Mouse (Mus musculus): ENCODE data around the gene H2afz. TPM values are rescaled to one million over a fixed set of nuclear protein-coding genes. Genes with fewer than 3 reads are reported as not detected.

Gene H2afz
- polyA plus RNA-seq (2012; rRNA removed): 2,509 and 3,151 TPM in 2 replicates

DNA sequence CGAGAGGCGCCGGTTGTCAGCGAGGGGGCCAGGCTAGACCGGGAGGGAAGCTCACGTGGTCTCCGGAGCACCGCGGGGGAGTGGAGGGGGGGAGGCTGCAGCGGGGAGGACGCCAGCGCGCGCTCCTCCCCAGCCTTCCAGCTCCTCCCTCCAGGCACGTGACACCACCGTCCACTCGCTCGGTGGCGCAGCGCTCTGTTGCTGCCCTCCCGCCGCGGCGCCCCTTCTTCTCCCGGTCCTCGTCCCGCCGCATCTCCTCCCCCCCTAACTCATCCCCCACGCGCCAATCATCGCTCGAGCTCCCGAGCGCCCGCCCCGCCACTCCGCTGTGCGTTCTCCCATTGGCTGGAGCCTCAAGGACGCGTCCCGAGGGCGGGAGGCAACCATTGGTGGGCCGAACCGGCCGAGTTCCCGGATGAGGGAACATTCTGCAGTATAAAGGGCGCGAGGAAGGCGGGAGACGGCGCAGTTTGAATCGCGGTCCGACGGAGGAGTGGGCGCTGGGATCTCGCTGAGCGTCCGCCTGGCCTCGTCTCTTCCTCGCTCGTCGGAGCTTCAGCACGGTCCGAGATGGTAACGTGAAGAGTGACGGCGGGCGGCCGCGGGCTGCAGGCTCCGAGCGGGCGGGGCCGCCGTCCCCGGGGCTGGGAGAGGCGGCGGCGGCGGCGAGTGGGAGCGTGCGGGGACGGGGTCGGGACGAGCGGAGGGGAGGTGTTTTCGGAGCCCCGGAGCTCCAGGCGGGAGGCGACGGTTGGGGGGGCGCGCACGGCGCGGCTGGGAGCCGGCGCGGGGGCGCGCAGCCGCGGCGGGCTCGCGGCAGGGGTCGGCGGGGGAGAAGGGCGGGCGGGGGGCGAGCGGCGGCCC, at the start of gene H2afz:
TSS of gene H2afz (plus strand) at position 364 of the 864 bp plus-strand sequence.
- TF ChIP-seq CTCF (IDR thresholded peaks at IDR 0.05; ENCODE audit: borderline replicate concordance, control insufficient read depth, extremely low read depth, insufficient read depth, low read length, poor library complexity) (peak; percentile 17; the same call in 1 of the 2 replicates), POLR2A (IDR thresholded peaks at IDR 0.05; ENCODE audit: control insufficient read depth, extremely low read depth, insufficient read depth, low read length, poor library complexity) (peak; percentile 91)
- Histone ChIP-seq H3K4me3 (ENCODE audit: control insufficient read depth, insufficient read depth, low read length) (peak within 1 kb of the TSS; percentile 98), H3K36me3 (ENCODE audit: control insufficient read depth, insufficient read depth, low read length) (no peaks in the 10 kb centered on the region), H3K27ac (ENCODE audit: control insufficient read depth, insufficient read depth, low read length) (peak within 1 kb of the TSS; percentile 67), H3K27me3 (ENCODE audit: control insufficient read depth, insufficient read depth, low read length) (no peaks in the 10 kb centered on the region), H3K4me1 (replicated peaks; ENCODE audit: control insufficient read depth, insufficient read depth, low read length) (peaks cover 4% of the 10 kb centered on the region; the same call in 1 of the 2 replicates)
- WGBS: 3% methylated on average over 100 of the region's 115 CpGs
- peak; percentile 99 for DNase-seq

DNA sequence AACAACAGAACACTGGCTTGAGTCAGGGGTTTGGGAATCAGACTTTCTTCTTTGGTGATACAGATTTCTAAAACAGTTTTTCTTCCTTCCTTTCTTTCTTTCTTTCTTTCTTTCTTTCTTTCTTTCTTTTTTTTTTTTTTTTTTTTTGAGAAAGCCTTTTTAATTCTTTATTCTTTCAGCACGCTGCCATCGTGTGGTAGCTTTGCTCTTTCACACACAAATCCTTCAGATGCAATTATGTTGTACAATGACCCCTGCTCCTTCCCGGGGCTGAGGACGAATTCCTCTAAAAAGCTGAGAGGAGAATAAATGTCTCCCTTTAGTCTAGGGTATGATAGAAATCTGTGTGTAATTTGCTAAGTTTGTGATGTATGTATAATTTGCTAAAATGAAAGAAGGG, 45.6 kb upstream of the H2afz start:
- whole genome bisulfite sequencing: 68% methylated on average over 4 of the region's 4 CpGs
- H3K27ac ChIP-seq (ENCODE audit: control insufficient read depth, insufficient read depth, low read length): no peak overlapping the region
- no peaks in the 10 kb centered on the region for H3K4me1 ChIP-seq (replicated peaks; ENCODE audit: control insufficient read depth, insufficient read depth, low read length)
- H3K36me3 ChIP-seq (ENCODE audit: control insufficient read depth, insufficient read depth, low read length): no peaks in the 10 kb centered on the region
- no peaks in the 10 kb centered on the region for H3K27me3 ChIP-seq (ENCODE audit: control insufficient read depth, insufficient read depth, low read length)
- H3K4me3 ChIP-seq (ENCODE audit: control insufficient read depth, insufficient read depth, low read length): no peak overlapping the region
- DNase-seq: no peak
- no peak for TF ChIP-seq POLR2A (IDR thresholded peaks at IDR 0.05; ENCODE audit: control insufficient read depth, extremely low read depth, insufficient read depth, low read length, poor library complexity)
- no peak for TF ChIP-seq CTCF (IDR thresholded peaks at IDR 0.05; ENCODE audit: borderline replicate concordance, control insufficient read depth, extremely low read depth, insufficient read depth, low read length, poor library complexity)

DNA sequence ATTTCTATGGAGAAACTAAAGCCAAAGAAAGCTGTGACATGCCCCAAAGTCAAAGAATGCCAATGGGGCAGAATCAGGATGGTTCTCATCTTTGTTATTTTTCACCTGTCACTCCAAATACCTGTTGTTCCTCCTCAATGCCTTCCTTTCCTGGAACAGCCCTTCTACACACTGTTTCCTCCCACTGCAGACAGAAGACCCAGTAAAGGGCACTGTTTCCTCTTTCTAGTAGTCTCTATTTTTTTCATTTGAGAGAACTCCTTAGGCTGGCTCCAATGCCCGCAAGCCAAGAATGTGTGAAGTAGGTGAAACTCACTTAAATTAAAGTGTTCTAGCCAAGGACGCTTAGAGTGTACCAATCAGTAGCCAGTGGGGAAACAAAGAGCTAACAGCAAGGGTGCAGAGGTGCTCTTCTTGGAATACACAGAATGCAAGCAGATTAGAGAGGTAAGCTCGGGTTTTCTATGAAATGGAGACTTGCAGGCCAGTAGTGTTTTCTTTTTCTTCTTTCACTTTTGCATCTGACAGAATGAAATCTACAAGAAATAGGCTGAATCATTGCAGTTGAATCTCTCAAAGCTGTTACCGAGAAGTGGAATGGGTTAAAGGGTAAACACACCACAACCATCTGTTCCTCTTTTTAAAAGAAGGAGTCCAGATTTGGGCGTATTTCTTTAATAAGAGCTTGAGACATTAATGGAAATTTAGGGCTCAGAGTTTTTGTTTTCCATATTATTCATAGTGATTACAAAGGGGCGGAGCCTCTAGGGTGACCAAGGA, 43.4 kb upstream of the H2afz start:
- H3K4me1 ChIP-seq (replicated peaks; ENCODE audit: control insufficient read depth, insufficient read depth, low read length): no peaks in the 10 kb centered on the region
- DNase-seq: no peak
- no peaks in the 10 kb centered on the region for H3K27me3 ChIP-seq (ENCODE audit: control insufficient read depth, insufficient read depth, low read length)
- TF ChIP-seq CTCF (IDR thresholded peaks at IDR 0.05; ENCODE audit: borderline replicate concordance, control insufficient read depth, extremely low read depth, insufficient read depth, low read length, poor library complexity) (no peak), POLR2A (IDR thresholded peaks at IDR 0.05; ENCODE audit: control insufficient read depth, extremely low read depth, insufficient read depth, low read length, poor library complexity) (no peak)
- no peak overlapping the region for H3K27ac ChIP-seq (ENCODE audit: control insufficient read depth, insufficient read depth, low read length)
- WGBS: 35% methylated on average over 6 of the region's 6 CpGs
- H3K4me3 ChIP-seq (ENCODE audit: control insufficient read depth, insufficient read depth, low read length): no peak overlapping the region
- no peaks in the 10 kb centered on the region for H3K36me3 ChIP-seq (ENCODE audit: control insufficient read depth, insufficient read depth, low read length)

DNA sequence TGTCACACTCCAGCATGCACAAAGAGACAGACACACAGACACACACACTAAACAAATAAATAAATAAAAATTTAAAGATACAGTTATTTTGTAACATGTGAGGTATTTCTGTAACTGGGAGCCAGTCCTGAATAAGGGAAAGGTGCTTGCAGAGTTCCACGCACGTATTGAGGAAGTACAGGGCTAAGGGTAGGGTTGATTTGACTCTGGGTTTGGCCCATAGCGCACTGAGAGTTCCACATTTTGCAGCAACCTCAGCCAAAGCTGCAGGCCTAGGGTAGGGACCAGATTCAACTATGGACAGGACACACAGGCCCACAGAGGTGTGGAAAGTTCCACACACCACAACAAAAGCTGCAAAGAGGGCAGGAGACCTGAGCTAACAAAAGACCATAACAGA, 41.0 kb upstream of the H2afz start:
- Histone ChIP-seq H3K4me1 (replicated peaks; ENCODE audit: control insufficient read depth, insufficient read depth, low read length) (no peaks in the 10 kb centered on the region), H3K4me3 (ENCODE audit: control insufficient read depth, insufficient read depth, low read length) (no peak overlapping the region), H3K36me3 (ENCODE audit: control insufficient read depth, insufficient read depth, low read length) (no peaks in the 10 kb centered on the region), H3K27ac (ENCODE audit: control insufficient read depth, insufficient read depth, low read length) (no peak overlapping the region), H3K27me3 (ENCODE audit: control insufficient read depth, insufficient read depth, low read length) (no peaks in the 10 kb centered on the region)
- TF ChIP-seq POLR2A (IDR thresholded peaks at IDR 0.05; ENCODE audit: control insufficient read depth, extremely low read depth, insufficient read depth, low read length, poor library complexity) (no peak), CTCF (IDR thresholded peaks at IDR 0.05; ENCODE audit: borderline replicate concordance, control insufficient read depth, extremely low read depth, insufficient read depth, low read length, poor library complexity) (no peak)
- 69% methylated on average over 3 of the region's 3 CpGs for WGBS
- DNase-seq: no peak

DNA sequence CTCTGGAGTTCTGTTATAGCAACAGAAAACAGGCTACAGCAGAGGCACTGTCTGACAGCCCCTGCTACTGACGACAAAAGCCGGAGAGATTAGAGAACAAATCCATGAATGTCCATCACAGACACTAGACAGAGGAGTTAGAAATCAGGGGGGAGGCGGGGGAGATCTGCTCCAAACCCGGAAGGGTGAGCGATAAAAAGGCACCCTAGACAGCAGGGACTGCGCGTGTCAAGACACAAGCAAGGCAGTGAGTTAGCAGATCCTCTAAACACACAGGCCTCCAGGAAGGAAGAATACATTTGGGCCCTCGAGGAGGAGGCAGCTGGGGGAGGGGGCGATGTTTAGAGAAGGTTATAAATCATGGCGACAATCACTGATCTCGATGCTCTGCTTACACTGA, 36.6 kb upstream of the H2afz start:
- no peaks in the 10 kb centered on the region for H3K4me1 ChIP-seq (replicated peaks; ENCODE audit: control insufficient read depth, insufficient read depth, low read length)
- 51% methylated on average over 11 of the region's 11 CpGs for WGBS
- H3K27ac ChIP-seq (ENCODE audit: control insufficient read depth, insufficient read depth, low read length): no peak overlapping the region
- DNase-seq: no peak
- no peaks in the 10 kb centered on the region for H3K36me3 ChIP-seq (ENCODE audit: control insufficient read depth, insufficient read depth, low read length)
- H3K27me3 ChIP-seq (ENCODE audit: control insufficient read depth, insufficient read depth, low read length): no peaks in the 10 kb centered on the region
- TF ChIP-seq POLR2A (IDR thresholded peaks at IDR 0.05; ENCODE audit: control insufficient read depth, extremely low read depth, insufficient read depth, low read length, poor library complexity): no peak
- TF ChIP-seq CTCF (IDR thresholded peaks at IDR 0.05; ENCODE audit: borderline replicate concordance, control insufficient read depth, extremely low read depth, insufficient read depth, low read length, poor library complexity): no peak
- no peak overlapping the region for H3K4me3 ChIP-seq (ENCODE audit: control insufficient read depth, insufficient read depth, low read length)

DNA sequence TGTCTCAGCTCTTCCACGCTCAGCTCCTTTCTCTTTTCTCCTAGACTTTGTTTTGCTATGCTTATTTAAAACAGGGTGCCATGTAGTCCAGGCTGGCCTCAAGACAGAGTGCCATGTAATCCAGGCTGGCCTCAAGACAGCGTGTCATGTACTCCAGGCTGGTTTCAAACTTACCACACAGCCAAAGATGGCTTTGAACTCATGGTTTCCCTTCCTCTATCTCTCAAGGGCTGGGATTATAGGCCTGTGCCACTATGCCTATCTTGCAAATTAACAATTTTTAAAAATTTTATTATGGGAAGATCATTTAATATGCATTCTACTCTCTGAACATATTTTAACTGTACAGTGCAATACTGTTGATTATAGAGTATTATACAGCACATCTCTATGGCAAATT, 33.1 kb upstream of the H2afz start:
- H3K4me1 ChIP-seq (replicated peaks; ENCODE audit: control insufficient read depth, insufficient read depth, low read length): no peaks in the 10 kb centered on the region
- no peaks in the 10 kb centered on the region for H3K27me3 ChIP-seq (ENCODE audit: control insufficient read depth, insufficient read depth, low read length)
- no peak overlapping the region for H3K27ac ChIP-seq (ENCODE audit: control insufficient read depth, insufficient read depth, low read length)
- no peaks in the 10 kb centered on the region for H3K36me3 ChIP-seq (ENCODE audit: control insufficient read depth, insufficient read depth, low read length)
- TF ChIP-seq CTCF (IDR thresholded peaks at IDR 0.05; ENCODE audit: borderline replicate concordance, control insufficient read depth, extremely low read depth, insufficient read depth, low read length, poor library complexity) (no peak), POLR2A (IDR thresholded peaks at IDR 0.05; ENCODE audit: control insufficient read depth, extremely low read depth, insufficient read depth, low read length, poor library complexity) (no peak)
- no peak overlapping the region for H3K4me3 ChIP-seq (ENCODE audit: control insufficient read depth, insufficient read depth, low read length)
- DNase-seq: no peak
- 89% methylated on average over 2 of the region's 2 CpGs for WGBS
